Mouse (Mus musculus): ENCODE data around the gene Brms1.

Brms1 gene

DNA sequence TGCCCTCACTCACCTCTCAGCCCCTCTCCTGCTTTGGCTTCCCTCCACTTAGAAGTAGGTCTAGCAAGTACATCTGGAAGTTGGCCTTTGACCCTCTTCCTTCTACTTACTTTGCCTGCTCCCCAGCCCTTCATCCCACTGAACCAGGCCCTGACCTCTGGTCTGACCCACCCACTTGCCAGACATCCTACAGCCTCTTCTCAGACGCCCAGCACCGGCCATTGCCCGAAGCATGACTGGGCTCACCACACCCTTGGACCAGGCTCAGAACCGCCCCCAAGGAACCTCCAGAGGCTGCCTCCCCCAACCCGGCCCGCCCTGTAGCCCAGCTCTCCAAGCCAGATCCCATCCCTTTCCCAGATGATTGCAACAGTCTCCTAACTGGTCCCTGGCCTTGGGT lies 21.3 kb downstream of the Brms1 start:
- DNase-seq (ENCODE audit: low spot score in 2 of 2), result no peak

DNA sequence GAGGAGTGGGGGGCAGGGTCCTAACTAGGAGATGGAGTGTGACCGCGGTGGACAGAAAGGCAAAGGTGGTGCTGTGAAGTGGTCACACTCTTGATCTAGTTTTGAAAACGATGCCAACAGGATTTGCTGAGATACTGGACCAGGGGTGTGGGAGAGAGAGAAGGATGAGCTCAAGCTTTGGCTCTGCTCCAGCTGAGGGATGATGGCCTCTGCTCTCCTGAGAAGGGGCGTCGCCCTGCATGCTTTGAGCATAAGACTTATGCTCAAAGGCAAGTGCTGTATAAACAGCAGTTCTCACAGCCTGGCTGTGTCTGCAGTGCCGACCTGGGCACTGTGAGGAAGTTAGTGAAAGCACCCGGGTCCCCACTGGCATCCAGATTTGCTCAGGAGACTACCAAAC lies 23.9 kb downstream of the Brms1 start:
- no peak for DNase-seq (ENCODE audit: low spot score in 2 of 2)

DNA sequence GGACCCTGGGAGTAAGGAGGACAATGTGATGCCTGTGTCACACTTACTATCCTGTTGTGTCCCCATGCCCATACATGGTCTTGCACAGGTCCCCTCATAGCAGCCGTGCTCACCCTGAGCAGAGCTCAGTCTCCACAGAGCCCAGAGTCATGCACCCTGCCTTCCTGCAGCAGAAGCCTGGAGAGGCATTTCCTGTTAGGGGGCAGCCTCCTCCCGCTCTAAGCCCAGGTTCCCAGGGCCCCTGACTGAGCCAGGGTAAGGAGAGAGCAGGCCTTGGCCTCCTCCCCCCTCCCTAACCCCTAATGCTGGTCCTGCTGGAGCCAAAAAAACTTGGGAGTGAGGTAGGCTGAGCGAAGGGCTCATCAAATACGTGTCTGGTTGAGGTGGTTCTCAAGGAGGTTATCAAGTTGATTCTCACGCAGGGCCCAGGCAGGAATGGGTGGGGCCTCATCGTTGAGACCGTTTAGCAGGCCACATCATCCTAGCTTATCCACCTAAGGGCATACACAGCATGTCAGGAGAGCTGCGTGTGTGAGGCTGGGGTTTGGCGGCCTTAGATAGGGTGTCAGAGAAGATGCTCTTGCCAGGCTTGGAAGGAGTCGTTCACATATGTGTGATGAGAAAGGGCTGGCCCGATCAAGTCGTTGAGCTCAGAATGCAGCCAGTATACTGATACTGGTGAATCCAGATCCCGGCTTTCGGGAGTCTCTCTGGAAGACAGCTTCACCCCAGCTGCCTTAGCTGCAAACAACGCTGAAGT lies 26.1 kb downstream of the Brms1 start:
- no peak for DNase-seq (ENCODE audit: low spot score in 2 of 2)

DNA sequence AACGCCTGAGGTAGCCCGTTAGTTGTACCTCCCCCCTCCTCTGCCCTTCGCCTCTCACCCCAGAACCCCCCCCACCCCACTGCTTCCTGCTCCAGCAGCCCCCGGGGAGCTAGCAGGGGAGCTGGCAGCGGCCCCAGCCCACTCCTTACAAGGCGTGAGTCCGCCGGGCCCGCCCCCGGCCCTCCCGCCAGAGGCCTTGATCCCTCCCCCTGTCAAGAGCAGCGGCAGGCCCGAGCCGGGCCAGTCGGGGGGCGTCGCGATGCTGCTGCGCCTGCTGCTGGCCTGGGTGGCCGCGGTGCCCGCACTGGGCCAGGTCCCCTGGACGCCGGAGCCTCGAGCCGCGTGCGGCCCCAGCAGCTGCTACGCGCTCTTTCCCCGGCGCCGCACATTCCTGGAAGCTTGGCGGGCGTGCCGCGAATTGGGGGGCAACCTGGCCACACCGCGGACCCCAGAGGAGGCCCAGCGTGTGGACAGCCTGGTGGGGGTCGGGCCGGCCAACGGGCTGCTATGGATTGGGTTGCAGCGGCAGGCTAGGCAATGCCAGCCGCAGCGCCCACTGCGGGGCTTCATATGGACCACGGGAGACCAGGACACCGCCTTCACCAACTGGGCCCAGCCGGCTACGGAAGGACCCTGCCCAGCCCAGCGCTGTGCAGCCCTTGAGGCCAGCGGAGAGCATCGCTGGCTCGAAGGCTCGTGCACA lies 26.9 kb downstream of the Brms1 start, which contains the start of gene Cd248:
Gene Cd248, plus strand, starts transcription at position 212 of the 703 bp plus-strand sequence.
- peak in 1 of 2 experiments; percentile 15 for DNase-seq (ENCODE audit: low spot score in 2 of 2)

DNA sequence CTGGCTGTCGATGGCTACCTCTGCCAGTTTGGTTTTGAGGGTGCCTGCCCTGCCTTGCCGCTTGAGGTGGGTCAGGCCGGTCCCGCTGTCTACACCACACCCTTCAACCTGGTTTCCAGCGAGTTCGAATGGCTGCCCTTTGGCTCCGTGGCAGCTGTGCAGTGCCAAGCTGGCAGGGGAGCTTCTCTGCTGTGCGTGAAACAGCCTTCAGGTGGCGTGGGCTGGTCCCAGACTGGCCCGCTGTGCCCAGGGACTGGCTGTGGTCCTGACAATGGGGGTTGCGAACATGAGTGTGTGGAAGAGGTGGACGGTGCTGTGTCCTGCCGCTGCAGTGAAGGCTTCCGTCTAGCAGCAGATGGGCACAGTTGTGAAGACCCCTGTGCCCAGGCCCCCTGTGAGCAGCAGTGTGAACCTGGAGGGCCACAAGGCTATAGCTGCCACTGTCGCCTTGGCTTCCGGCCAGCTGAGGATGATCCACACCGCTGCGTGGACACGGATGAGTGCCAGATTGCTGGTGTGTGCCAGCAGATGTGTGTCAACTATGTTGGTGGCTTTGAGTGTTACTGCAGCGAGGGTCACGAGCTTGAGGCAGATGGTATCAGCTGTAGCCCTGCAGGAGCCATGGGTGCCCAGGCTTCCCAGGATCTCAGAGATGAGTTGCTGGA lies 27.5 kb downstream of the Brms1 start:
- DNase-seq (ENCODE audit: low spot score in 2 of 2), result no peak

DNA sequence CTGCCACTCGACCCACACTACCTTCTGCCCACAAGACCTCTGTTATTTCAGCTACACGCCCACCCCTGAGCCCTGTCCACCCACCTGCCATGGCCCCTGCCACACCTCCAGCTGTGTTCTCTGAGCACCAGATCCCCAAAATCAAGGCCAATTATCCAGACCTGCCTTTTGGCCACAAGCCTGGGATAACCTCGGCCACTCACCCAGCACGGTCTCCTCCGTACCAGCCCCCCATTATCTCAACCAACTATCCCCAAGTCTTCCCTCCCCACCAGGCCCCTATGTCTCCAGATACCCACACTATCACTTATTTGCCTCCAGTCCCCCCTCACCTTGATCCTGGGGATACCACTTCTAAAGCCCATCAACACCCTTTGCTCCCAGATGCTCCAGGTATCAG lies 28.3 kb downstream of the Brms1 start:
- no peak for DNase-seq (ENCODE audit: low spot score in 2 of 2)

DNA sequence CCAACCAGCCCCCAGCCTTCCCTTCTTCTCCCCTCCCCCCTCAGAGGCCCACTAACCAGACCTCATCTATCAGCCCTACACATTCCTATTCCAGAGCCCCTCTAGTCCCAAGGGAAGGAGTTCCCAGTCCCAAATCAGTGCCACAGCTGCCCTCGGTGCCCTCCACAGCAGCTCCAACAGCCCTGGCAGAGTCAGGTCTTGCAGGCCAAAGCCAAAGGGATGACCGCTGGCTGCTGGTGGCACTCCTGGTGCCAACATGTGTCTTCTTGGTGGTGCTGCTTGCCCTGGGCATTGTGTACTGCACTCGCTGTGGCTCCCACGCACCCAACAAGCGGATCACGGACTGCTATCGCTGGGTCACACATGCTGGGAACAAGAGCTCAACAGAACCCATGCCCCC lies 28.8 kb downstream of the Brms1 start:
- no peak for DNase-seq (ENCODE audit: low spot score in 2 of 2)

DNA sequence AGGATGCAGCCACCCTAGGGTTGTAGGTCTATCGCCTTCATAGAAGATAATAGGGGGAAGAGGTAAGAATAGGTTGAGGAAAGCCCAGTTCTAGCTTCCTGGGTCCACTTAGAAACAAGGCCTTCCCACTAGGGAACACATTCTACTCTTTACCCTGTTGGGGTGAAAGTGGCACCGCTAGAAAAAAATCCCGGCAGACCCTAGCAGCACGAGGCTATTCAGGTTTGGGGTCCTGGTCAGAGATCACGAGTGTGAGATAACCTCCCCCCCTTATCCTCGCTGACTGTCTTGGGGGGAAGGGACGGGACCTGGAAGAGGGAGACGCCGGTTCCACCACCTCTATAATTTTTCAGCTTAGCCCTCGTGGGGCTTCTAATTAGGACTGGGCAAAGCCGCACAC lies 29.9 kb downstream of the Brms1 start:
- no peak for DNase-seq (ENCODE audit: low spot score in 2 of 2)

DNA sequence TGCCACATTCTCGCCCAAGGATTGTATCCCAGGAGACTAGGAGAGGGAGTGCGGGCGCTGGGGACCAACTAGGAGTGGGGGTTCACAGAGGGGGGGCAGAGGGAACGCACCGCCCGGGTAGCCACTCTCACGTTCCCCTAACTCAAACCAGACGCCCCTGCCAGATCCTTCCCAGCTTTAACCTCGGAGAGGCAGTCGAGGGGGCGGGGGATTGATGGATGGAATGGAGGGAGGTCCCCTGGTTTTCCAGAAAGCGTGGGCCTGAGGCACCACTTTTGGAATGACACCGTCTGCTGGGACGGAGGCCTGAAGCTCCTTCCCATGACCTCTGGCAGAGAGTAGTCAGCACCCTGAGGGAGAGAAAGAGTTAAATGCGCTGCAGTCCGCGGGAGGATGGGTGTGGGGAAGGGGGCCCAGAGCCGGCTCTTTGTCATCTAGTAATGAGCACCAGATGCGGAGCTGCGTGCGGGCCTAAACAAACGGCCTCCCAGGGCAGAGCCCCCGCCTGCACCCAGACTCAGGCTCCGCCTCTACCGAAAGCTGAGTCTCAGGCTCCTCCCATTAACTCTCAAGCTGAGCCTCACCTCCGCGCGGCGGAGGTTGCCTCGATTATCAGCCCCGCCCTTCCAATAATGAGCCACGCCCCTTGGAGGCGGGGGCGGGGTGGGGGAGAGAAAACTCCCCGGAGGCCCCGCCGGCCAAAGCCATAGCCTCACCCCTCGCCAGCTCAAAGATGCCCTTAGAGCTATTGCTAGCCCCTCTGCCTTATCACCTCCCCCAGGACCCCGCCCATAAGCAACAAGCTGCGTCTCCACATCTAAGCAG lies 30.6 kb downstream of the Brms1 start:
- DNase-seq (ENCODE audit: low spot score in 2 of 2), result peak in 1 of 2 experiments; percentile 50

DNA sequence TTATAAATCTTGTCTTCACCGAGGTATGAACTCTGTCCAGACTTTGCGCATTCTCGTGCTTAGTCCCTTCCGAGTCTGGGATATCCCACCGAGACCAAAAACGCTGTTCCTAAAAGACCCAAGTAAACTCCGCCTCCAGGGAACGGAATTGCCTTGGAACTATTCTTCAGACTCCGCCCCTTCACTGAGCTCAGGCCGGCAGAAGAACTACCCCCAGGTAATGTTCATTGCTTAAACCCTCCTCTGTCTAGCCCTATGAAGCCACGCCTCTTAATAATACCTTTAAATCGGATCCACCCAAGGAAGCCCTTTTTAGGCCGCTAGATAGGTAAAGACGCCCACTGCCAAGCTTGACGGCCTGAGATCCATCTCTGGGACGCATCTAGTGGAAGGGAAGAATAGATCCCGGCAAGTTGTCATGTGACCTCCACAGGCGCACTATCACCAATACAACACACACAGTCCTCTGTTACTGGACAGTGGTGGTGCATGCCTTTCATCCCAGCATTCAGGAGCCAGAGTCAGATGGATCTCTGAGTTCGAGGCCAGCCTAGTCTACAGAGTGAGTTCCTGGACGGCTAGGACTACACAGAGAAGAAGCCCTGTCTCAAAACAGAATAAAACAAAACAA lies 31.4 kb downstream of the Brms1 start:
- DNase-seq (ENCODE audit: low spot score in 2 of 2), result peak in 1 of 2 experiments; percentile 4

DNA sequence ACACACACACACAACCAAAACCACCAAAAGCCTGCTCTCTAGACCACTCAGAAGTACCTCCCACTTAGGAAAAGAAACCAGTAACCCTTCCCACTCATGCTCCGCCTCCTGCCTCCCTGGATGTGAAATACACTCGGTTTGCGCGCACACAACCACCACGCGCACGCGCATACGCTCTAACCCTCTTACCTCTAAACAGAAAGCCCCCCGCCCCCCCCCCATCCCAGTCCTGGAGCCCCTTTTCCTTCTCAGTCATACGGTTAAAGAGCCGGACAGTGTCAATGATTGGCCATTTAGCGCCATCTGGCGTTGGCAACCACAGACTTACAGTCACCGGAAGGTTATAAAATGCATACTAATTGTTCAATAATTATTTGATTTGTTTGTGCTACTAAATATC lies 31.9 kb downstream of the Brms1 start:
- peak in 1 of 2 experiments; percentile 28 for DNase-seq (ENCODE audit: low spot score in 2 of 2)

DNA sequence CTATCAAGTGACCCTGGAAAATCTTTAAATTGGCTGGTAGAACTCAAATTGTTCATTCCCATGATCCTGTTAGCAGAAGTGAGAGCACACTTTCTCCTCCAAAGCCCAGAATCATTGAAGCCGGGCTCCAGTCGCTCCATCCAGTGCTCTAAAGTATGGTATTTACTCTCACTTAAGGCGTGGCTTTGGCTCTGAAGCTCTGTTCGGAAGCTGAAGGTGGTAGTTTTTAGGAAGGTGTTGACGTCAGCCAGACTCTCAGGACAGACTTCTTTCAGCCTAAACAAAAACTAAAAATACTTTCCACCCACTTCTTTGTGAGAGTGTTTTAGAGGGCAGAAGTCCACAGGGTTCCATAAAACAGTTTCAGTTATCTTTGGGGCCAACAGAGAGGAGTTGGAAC lies 32.4 kb downstream of the Brms1 start:
- peak in 1 of 2 experiments; percentile 16 for DNase-seq (ENCODE audit: low spot score in 2 of 2)

DNA sequence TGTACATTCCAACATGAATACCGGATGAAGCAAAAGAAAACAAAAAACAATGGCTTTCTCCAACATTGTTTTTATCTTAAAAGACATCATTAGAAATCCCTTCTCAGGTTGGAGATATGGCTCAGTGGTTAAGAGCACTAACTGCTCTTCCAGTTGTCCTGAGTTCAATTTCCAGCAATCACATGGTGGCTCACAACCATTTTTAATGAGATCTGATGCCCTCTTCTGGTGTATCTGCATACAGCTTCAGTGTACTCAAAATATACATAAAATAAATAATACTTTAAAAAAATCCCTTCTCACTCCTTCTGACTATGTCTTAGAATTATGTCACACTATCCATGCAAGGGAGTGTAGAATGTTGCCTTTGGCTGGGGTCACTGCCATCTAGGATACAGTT lies 38.1 kb downstream of the Brms1 start:
- no peak for DNase-seq (ENCODE audit: low spot score in 2 of 2)

DNA sequence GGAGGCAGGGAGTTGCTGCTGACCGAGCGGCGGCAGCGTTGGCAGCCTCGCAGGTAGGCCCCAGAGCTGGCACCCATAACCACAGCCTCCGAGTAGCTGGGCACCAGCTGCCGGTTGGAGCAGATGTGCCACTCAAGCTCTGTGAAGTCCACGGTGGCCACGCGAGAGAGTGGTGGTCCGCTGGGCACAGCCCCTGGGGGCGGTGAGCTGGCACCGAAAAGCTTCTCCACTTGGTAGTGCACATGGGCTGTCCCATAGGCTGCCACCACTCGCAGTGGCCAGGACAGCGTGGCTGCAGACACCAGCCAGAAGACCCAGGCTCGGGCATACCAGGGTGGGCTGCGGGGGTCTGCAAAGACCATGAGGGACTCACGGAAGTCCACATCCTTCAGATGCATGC lies 40.9 kb downstream of the Brms1 start:
- no peak for DNase-seq (ENCODE audit: low spot score in 2 of 2)

DNA sequence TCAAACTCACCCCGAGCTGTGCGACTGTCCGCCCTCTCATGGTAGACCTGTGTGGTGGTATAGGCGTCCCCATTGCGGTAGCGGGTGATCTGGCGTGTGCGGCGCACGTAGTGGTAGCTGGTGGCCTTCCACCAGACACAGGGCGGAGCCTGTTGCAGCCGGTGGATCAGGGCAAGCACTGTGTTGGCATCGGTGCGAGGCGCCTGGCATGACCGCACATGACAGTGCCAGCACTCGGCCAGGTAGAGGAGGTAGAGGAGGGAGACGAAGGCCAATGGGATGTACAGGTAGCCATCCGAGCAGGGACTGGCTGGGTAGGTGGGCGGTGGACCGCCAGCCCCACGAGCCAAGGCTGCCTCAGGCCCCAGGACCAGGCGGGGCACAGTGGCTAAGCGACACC lies 41.4 kb downstream of the Brms1 start:
- DNase-seq (ENCODE audit: low spot score in 2 of 2), result no peak

DNA sequence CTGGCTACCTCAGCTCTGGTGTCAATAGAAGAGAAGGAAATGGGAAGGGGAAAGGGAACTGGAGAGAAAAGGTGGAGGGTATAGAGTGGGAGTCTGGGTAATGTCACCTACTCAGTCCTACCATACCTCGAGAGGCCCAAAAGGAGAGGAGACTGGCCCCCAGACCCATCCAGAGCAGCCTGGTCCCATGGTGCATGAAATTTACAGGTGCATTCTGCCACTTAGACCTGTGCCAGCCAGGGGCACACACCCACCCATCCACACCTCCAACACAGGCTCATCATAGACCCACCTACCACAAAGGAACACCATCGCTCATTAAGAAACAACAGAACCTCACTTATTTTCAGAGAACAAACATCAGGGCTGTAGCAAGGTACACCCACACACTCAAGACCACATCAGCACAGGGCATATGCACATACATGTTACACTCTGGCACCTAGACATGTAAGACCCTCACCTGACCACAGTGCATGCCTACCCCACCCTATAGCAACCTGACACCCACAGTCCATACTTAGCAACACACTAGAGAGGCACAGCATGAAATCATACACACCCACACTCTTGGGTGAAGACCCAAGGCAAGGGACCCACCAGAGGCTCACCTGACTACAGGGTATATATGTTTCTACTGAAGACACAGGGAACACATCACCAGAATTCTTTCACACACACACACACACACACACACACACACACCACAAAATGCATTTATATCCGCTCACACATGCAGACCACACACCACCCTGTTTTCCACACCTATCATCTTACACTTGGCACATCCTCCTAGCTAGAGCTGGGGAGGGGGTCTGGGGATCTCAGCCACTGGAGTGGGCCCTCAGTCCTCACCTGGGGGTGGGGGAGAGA lies 43.0 kb downstream of the Brms1 start:
- DNase-seq (ENCODE audit: low spot score in 2 of 2), result no peak

DNA sequence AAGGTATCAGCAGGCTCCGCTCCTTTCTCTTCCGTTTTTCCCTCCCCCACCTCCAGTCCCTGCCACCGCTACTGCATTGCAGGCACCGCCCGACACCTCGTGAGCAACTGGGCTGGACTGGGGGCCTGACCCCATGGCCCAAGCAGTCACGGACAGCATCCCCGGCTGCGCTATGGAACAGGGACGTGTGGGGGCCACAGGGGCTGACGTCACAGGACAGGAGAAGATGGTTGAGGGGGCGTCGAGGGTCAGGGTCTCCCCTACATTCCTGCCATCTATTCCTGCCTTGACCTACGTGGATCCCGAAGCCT lies 43.6 kb downstream of the Brms1 start:
- no peak for DNase-seq (ENCODE audit: low spot score in 2 of 2)

DNA sequence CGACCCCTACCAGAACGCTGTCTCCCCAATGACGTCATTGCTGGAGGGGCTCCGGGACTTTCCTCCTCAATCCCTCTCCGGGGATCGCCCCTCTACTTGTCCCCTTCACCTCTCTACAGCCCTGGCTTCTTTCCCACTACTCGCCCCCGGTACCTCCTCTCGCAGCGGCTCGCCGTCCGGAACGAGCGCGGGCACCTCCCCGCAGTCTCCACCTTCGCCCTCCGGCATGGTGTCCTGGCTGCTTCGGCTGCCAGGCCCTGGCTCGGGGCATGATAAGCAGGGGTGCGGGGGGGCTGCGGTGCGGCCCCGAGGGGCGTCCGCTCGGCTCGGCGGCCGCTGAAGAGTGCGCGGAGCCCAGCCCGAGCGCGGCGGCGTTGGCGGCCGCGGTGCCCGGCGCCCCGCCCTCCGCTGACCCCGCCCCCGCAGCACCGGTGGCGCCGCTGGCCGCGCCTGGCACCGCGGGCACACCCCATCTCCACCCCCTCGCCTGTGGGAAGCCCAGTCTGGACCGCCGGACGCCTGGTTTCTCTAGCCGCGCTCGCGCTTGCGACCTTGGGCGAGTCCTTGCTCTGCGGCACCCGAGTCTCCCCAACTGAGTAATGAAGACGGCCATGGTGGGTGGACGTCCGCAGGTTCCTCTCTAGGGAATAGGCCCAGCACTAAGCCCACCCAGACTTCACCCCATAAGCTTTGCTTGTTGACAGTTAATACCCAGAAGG lies 44.1 kb downstream of the Brms1 start, which contains the start of gene Tmem151a:
Gene Tmem151a, minus strand, starts transcription at position 387 of the 719 bp plus-strand sequence.
- peak in 1 of 2 experiments; percentile 65 for DNase-seq (ENCODE audit: low spot score in 2 of 2)

DNA sequence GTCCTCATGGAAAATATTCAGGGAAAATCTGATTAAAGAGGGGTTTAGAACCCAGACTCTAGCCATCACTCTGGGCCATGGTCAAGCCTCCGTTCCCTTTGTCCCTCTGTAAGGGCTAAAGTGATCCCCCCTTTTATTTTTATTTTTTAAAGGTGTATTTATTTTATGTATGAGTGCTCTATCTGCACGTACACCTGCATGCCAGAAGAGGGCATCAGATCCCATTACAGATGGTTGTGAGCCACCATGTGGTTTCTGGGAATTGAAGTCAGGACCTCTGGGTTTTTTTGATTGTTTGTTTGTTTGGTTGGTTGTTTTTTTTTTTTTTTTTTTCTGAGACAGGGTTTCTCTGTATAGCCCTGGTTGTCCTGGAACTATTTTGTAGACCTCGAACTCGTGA lies 45.4 kb downstream of the Brms1 start:
- peak in 1 of 2 experiments; percentile 3 for DNase-seq (ENCODE audit: low spot score in 2 of 2)

All from frontal cortex, postnatal 36 days (tissue).